Mouse (Mus musculus) liver, embryonic 14.5 days (tissue): ENCODE results near the gene Itgad.

Source experiments
- CTCF ChIP-seq: IDR thresholded peaks from 2 replicates; pipeline ENCODE4 v1.5.1; 2016; ENCODE audit warnings: antibody characterized with exemption, low read depth, control low read depth
- EP300 ChIP-seq: IDR thresholded peaks from 2 replicates; pipeline ENCODE4 v1.6.1; 2016; ENCODE audit warnings: antibody characterized with exemption, low read depth

- TF ChIP-seq CTCF (no peak), EP300 (no peak)
Measured at GRCm38 (mm10) chr7:128235481-128235880, 81.3 kb downstream of the Itgad start.
